Mouse (Mus musculus): ENCODE measurements around the gene Foxd1.

Gene Foxd1

DNA sequence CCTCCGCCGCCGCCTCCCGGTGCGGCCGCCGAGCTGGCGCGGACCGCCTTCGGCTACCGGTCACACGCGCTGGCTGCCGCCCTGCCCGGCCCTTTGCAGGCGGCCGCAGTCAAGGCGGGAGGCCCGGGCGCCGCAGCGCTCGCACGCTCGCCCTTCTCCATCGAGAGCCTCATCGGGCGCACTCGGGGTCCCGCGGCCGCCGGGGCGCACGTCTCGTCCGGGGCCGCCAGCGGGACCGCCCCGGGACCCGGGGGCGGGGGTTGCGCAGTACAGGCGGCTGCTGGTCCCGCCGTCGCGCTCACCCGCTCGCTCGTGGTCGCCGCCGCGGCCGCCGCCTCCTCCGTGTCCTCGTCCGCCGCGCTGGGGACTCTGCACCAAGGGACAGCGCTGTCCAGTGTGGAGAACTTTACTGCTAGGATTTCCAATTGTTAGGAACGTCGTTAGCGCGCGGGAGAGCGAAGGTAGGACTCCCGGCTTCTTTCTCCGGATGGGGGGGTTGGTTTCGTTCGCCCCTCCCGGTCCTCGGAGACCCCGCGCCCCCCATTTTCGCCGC is 1.6 kb downstream of the Foxd1 start:
- in situ Hi-C loops (cut with MboI, MseI) = no loop called here

DNA sequence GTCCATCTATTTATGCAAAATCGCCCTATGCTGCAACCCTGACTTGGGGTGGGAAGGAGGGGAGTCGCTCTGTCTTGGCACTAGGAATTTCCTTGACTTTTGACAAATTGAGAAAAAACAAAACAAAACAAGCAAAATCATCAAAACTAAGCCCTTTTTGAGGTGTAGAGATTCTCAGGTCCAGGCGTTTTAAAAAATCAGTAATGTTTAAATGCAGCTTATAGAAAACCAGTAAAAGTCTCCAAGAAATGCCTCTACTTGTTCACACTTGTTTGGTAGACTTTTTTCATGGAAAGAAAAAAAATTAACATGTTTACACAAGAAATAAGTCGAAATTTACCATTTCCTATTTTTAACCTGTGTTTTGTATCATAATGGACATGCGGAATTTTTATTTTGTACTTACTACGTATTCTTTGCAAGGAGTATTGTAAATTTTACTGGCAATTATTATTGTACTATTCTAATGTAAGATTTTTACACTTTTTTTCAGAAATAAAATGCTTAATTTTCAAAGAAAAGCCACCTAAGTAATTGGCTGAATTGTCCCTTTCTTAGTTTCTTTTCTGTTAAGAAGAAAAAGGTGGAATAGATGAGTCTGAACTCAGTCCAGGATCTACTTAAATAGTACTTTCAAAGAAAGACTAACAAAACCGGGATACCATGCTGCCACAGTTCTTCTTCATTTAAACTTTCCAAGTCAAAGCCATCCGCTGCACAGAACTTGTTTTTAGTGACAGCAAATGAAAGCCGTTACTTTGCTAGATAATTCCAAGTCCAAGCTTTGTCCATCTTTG is 2.3 kb downstream of the Foxd1 start:
- in situ Hi-C loops (cut with MboI, MseI) = no loop called here

DNA sequence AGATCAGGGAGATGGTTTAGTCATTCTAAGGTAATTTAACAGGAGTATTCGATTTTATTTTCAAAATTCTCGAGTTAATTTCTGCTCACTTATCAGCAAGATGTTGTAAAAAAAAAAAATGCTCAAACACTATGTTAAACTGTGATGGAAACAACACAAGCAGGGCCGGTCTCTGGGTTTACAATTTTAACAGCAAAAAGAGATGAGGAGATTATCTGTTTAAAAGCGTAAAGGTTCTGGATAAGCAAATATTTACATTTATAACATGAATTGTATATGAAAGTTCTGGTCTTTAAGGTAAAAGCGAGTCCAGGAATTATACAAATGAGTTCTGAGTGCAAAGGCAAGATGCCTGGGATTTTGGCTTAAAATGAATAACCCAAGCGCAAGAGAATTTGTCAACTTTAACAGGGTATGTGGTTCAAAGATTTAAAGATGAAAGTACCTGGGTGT is 3.0 kb downstream of the Foxd1 start:
- in situ Hi-C loops (cut with MboI, MseI) = no loop called here

DNA sequence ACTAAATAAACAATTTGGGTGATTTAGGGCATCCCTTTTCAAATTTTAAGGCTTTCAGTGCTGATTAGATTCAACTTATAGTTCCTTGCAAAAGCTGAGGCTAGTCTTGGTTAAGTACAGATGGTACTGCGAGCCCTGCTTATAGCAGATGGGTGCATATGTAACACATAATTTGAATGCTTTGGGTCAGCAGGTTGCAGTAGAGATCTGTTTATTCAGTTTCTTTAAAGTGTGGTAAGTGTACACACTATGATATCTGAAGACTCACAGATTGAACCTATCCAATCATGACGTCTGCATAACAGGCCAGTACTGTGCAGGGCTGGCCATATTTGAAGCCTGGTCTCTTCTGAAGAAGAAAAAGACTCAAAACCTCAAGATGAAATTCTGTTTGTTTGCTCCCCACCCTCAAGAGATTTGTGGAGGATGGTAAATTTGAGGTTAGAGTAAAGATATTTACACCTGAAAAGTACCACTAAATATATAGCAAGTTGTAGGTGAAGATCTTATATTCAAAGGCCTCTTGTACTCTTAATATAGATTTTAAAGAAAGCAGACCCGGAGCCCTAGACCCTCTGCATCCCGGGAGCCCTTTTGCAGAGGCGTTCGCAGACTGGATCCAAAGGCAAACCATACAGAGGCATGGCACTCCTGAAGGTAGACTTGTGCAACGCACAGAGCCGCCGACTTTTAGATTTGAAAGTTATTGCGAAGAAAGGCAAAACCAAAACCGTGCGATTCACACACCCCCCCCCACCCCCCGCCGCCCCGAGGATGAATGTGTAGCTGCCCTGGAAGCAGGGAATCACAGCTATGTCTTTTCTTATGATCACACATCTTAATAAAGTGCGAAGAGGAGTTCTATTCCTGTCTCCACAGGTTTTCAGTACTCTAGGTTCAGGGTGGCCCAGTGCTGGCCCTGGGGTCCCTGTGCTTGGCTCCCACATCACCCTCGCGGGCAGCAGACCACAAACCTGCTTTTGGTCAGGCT is 3.7 kb downstream of the Foxd1 start:
- in situ Hi-C loops (cut with MboI, MseI) = no loop called here

DNA sequence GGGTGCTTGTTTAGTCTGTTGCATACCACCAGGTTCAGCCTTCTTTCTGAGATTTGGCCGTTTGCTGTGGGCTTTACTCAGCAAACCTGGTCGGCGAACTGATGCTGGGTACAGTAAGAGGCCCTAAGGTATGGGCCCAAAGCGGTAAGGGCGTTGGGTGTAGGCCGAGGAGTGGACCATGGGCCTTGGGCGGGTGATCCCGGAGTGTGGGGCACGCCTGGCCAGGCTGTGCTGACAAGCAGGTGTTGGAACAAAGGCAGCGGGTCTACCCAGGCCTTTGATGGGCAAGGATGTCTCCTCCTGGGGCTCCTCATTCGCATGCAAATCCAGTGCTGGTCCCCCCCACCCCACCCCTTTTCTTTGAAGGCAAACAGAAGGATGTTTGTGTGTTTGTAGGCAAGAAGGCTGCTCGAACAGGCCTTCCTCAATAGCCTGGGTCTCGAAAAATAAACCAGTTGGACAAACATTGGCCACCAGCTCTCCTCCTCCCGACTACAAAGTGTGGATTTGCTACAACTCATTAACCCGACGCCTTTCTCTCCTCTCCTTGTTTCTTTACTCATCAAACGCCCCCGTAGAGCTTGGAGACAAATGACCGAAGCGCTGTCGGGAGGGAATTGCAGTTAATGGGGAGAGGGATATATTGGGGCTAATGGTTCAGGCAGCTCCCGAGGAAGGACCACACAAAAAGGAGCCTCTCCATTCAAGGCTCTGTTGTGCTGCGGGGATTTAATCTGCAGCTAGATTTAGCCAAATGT is 4.6 kb downstream of the Foxd1 start:
- in situ Hi-C loops (cut with MboI, MseI) = no loop called here

DNA sequence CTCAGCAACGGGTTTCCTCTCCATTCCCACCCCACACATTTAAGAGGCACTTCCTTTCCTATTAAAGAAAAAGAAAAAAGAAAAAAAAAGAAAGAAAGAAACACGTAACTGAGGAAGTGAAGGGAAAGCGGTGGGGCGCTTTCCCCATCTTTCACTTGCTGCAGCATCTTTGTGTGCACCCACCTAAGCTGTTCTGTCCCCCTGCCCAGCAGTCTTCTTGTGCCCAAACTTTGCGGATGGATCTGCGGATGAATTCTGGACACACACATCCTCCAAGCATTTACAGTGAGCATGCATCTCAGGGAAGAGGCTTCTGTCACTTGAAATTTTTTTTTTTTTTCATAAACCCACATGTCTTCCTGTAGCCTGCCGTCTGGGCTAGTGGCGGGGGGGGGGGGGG is 5.3 kb downstream of the Foxd1 start:
- in situ Hi-C loops (cut with MboI, MseI) = no loop called here

DNA sequence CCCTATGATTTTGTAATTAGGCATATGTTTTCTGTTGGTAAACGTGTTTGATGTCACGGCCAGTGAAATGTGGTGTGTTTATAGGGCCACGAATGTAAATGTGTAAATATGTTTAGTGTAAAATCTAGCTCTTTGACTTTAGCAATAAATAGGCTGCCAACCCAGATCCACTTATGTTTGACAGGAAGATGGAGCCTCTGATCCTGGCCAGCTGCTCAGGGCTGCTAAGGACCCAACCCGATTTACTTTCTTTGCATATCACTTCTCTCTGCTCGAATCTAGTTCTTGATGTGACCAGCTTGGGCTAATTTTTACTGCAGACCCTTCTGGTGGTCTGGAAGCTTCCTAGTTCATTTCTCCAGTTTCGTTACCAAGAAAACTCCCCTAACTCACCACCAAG is 6.3 kb downstream of the Foxd1 start:
- in situ Hi-C loops (cut with MboI, MseI) = no loop called here

DNA sequence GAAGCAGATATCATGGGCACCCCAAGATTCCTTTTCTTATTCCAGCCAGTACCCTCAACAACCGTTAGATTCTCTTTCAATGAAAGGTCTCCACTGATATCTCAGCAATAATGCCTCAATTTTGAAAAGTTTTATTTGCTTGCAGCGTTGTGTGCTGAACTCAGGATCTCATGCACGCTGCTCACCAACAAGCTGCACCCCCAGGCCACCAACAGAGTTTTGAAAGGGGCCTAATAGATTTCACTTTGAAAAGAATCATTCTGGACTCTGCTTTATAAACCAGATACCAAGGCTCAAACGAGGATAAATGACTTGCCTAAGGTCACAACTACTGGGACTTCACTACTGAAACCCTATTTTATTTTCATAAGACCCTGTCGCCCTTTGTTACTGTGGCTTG is 7.1 kb downstream of the Foxd1 start:
- in situ Hi-C loops (cut with MboI, MseI) = no loop called here

DNA sequence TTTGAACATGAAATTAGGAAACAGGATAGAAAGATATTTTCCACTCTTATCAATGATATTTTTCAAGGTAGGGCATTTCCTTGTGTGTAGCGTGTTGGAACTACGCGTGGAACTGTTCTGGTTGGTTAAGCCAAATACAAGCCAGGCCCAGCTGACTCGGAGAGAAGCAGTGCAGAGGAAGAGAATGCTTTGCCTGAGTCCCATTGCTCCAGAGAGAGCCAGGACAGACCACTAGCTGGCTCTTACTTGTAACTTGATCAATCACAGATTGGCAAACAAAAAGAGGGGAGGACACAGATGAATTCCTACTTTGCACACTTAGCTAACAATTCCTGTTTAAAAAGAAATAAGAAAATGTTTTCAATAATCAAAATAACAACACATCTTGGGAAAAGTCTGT is 9.0 kb downstream of the Foxd1 start:
- in situ Hi-C loops (cut with MboI, MseI) = no loop called here

DNA sequence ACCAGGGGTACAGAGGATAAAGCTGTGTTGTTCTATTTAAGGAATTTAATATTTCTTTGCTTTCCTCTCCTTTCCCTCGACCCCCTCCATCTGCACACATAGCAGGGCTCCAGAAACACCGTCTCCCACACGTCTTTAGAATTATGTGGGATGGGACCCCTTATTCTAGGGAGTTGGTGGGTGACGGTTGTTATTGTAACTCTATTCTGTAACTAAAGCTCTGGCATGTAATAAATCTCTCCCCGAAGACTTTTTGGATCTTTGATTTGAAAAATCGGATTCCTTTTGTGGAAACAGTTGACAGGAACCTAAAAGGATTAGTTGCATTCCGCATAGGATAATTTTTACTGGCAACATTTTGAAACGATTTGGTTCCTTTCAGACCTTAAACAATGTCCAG is 11.0 kb downstream of the Foxd1 start:
- in situ Hi-C loops (cut with MboI, MseI) = no loop called here

DNA sequence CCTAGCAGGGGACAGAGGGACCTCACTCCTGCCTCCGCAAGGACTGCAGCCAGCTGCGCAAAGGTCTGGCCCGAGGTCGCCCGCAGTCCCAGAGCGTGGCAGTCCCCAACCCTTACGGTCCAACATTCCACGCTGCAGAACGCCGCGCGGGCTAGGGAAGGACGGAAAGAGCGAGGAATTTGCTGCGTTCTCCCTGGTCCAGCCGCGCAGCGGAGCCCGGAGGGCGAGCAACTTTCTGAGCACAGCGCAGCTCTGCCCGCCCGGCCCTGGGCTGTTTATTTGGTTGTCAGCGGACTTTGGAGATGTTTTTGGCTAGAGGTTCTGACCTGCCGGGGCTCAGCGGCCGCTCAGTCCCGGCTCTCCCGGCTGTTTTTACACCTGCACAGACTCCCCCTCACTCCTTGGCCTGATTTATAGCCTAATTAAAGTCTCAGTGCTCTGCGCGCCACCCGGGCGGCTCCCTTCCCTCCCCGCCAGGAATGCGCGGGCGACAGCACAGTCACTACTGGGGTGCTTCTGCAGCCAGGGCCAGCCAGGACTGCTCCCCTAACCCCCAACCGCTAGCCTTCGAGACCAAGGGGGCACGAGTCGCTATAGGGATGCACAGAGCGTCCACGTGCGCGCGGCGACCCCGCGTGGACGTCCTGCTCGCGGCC is 11.9 kb downstream of the Foxd1 start:
- in situ Hi-C loops (cut with MboI, MseI) = no loop called here

DNA sequence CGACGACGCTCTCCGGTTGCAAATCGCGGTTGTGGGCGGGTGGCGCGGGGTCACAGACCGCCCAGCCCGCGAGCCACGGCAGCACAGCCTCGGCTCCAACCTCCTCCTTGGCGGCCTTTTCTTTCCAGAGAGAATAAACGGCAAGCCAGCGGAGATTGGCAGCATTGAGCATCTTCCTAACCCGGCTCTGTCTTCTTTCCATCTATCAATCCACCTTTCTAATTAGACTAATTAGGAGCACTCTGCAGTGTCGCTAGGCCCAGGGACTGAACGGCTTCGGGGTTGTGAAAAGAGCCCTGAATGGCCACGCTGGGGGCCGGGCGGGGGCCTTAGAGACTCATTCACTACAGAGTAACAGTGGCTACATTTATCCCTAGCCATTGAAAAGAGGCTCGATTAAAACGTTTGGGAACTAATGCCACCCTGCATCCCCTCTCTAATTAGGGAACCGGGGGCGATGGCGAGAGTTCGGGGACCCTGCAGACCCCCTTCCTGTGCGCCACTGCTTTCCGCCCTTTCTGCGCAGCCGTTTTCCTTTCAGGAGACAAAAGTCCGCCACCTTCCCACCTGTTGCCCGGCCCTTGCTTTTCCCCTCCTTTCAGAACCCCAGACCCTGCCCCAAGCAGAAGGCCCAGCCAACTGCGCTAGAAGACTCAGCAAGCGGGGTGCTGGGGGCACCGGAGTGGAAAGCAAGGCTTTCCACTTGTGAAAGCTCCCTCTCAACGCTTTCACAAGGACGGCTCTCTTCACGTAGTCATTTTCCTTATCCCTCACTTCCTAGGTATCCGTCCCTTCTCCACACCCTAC is 12.6 kb downstream of the Foxd1 start:
- in situ Hi-C loops (cut with MboI, MseI) = no loop called here

DNA sequence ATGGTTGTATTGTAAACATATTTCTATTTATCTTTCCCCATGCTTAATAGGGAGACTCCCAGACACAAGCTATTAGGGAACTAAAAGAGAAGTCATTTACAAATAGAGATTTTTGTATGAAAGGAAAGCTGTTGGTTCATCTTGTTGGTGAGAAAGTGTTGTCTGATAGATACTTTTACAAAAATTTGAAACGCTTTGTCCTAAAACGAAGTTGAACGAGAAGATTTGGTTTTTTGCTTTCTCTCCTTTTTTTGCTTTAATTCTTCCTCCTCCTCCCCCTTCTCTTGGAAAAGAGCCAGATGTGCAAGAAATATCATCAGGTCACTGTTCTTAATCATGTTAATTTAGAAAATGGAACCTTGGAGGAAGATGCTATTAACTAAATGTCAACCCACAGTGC is 13.6 kb downstream of the Foxd1 start:
- in situ Hi-C loops (cut with MboI, MseI) = no loop called here

DNA sequence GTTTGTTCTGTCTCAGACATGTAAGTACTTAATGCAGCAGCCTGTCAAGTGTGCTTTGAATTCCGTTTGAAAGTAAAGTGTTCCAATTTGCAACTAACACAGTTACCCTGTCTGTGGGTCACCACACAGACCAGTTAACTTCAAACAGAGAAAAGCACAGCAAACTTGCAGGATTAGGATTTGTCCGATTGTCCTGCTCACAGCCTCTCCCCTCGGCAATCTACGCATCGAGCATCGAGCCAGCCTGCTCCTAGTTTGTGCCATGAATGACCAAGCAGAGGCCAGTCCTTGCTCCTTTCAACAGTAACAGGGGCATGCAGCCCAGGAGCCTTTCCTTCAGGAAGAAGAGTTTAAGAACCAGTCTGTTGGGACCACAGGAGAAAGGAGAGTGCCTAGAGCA is 15.0 kb downstream of the Foxd1 start:
- in situ Hi-C loops (cut with MboI, MseI) = no loop called here

DNA sequence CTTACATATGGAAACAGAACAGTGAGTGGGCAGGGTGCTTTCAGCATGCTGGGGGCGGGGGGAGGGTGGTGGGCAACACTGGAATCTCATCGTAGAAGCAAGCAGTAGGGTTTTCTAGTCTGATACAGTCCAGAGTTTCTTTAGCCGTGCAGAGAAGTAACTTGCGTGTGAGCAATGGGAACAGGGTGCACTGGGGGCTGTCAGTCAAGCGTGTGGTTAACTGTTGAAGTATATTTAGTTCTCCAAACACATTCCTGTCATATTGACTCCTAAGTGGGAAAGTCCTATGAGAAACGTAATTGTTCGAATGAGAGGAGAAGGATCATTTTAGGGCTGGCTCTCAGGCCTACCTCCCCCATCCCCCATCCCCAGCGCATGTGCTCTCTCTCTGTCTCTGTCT is 20.5 kb downstream of the Foxd1 start:
- in situ Hi-C loops (cut with MboI, MseI) = loop anchor here (10.0 kb wide), 1 partner anchor 130 kb away; no protein-coding TSS in a partner anchor

DNA sequence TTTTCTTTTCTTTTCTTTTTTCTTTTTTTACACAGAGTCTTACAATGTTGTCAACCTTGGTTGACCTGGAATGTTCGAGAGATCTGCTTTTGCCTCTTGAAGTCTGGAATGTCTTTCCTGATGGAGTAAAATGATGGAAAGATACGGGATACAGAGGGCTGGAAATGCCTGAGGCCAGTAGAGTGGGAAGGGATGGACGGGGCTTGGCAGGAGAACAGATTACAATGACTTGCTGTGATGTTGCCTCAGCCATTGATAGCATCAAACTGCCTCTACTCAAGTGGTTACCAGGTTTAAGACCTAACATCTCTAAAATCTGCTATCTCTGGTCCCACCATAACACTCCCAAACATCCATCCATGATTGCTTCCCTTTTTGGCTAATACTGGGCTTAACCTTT is 20.9 kb downstream of the Foxd1 start:
- in situ Hi-C loops (cut with MboI, MseI) = loop anchor here (10.0 kb wide), 1 partner anchor 130 kb away; no protein-coding TSS in a partner anchor

DNA sequence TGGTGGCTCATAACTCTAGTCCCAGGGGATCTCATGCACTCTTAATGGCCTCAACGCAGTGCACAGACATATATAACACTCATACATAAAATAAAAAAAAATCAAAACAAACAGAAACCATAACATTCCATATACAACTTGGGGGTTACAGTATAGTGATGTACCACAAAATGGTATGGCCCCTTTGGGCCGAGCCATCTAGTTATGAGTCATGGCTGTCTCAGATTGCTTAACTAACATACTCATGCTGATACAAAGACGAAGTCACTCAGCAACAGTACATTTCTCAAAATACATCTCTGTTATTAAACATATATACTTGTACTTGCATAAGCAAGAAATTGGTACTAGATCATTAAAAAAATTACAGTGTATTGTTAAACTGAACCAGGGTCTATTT is 23.7 kb downstream of the Foxd1 start:
- in situ Hi-C loops (cut with MboI, MseI) = loop anchor here (10.0 kb wide), 1 partner anchor 127 kb away; no protein-coding TSS in a partner anchor

DNA sequence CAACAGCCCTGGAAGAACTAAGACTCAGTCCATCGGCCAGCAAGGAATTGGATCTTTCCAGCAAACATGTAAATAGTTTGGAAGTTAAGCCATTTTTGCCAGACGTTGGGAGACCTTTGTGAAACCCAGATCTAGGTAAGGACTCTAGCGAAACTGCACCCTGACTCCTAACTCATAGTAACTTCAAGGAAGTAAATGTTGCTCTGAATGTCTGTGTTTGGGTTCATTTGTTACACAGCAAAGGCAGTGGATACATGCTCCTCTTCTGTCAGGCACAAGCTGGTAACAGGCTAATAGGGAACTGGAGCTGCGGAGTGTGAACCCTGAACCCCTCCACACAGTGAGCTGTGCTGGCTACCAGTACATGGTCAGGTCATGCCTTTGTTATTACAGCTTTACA is 28.7 kb downstream of the Foxd1 start:
- in situ Hi-C loops (cut with MboI, MseI) = no loop called here

DNA sequence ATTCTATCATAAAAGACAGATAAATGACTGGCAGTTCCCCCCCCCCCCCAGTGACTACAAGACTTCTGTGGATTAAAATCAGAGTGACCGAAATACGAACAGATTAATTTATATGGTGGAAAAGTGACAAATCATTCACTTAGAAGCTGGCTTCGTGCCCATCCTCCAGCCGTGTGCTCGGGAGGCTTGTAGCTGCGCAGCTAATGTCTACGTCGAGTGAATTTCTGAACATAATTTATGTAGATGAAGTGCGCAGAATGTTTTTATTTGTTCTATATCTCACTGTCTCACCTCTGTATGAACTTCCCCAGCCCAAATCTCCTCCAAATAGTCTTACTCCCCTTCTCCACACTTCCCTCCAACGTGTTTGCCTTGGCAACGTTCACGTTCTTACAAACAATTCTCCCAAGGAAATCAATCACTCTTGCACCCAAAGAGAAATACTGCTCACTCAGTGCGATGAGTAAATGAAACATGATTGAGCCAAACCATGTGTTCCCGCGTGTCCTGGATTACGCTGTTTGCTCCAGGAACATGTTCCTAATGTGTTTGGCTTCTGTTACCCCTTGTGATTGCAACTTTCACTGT is 30.0 kb downstream of the Foxd1 start:
- in situ Hi-C loops (cut with MboI, MseI) = no loop called here

DNA sequence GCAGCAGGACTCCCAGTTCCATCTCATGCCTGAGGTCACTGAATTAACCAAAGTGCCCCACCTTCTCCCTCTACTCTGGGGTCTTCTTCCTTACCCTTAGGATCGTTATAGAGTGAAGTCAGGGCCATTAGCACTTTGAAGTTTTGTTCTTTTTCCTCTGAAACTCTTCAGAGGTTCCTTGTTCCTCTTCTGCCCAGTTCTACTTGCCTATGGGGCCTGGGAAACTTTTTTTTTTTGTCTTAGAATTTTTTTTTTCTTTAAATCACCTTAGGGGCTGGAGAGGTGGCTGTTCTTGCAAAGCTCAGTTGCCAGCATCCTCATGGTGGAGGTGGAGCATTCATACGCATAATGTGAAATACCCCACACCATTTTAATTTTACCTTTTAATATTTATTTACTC is 31.8 kb downstream of the Foxd1 start:
- in situ Hi-C loops (cut with MboI, MseI) = no loop called here

Measured in regulatory T cell (primary cell).